Mouse (Mus musculus): ENCODE results near the gene Npm3. TPM values are rescaled to one million over a fixed set of nuclear protein-coding genes. Genes with fewer than 3 reads are reported as not detected.
A peak's percentile ranks its signal among the peaks of the same experiment; 100 is the strongest.

Npm3 gene
- 124 and 184 TPM in 2 replicates for total RNA-seq (2014; fragmentation: Nextera tagmentation)
- total RNA-seq (2017): 123 and 135 TPM in 2 replicates

DNA sequence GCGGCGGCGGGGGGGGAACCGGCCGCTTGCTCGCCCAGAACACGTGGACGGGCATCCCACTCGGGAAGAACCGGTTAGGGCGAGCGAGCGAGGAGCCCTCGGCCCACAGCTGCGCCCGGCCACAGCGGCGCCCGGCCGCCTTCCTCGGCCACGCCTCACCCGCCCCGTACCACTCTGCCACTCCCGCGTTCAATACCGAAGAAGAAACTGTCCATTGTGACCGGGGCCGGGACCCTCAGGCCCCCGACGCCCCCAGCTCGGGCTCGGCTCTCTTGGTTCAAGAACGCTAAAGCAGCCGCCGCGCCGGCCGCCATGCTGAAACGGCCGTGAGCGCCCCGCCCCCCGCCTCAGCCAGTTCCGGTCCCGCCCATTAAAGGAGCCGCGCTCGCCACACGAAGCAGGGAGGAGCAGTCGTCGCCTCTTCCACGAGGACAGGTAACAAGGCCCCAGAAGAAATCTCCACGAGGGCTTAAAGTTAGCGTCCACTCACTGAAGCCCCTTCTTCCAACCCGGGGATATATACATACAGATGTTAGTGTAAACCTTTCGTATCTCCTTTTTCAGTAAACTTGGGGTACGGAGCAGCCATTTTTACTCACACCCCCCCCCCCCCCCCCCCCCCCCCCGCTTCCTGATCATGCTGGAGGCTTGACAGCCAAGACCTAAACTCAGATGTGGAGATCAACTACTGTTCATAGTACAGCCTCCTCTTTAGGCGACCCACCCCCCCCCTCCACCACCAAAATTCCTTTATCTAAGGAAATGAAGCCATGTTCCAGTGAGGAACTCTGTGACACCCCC lies at the start of gene Npm3:
TSS of gene Npm3 (minus strand) at position 349 of the 801 bp plus-strand sequence.
- peak; percentile 65 for ATAC-seq (replicated peaks; ENCODE audit: low FRiP score, low TSS enrichment, poor library complexity, severe bottlenecking)

- no peak for ATAC-seq (replicated peaks; ENCODE audit: low FRiP score, low TSS enrichment, poor library complexity, severe bottlenecking)
These were observed 47.5 kb upstream of the Npm3 start for GRCm38 (mm10) chr19:45796879-45797278.

DNA sequence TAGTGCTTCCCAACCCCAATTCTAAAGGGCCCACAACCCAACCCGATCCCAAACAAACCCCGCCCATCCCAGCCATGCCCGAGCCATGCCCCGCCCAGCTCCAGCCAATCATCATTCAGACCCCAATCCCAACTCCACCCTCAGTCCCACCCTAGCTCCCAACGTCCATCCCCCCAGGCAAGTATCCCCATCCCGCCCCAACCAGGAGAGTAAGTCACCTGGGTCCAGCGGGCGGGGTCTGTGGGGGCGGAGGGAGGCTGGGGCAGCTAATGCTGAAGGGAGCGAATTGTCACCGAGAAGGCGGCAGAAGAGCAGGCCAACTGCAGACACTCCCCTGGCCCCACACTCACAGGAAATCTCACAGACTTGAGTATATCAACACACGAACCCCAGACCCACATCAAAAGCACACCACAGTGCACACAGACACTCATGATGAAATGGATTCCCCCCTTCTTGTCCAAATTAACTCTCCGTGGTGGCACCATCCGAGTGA lies 46.7 kb upstream of the Npm3 start:
- ATAC-seq (replicated peaks; ENCODE audit: low FRiP score, low TSS enrichment, poor library complexity, severe bottlenecking): no peak

- ATAC-seq (replicated peaks; ENCODE audit: low FRiP score, low TSS enrichment, poor library complexity, severe bottlenecking): no peak
These were observed 46.1 kb upstream of the Npm3 start for GRCm38 (mm10) chr19:45795406-45795944.

GRCm38 (mm10) chr19:45794718-45795117 lies 45.3 kb upstream of the Npm3 start:
- ATAC-seq (replicated peaks; ENCODE audit: low FRiP score, low TSS enrichment, poor library complexity, severe bottlenecking): no peak

DNA sequence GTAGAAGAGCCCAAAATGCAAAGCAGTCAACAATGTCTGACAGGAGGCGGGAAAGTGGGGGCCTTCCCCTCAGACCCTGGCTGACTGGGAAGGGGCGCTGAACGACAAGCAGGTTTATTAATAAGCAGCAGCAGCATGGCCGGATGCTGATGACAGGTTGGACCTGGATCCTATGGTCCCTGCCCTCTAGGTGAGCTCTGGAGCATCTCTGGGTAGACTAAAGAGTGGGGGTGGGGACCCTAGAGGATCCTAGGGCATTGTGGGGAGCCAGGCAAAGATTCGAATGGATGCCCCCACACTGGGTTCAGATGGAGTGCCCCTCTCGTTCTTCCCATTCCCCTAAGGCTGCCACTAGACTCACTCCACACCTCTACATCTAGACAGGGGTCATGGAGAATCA lies 43.0 kb upstream of the Npm3 start:
- no peak for ATAC-seq (replicated peaks; ENCODE audit: low FRiP score, low TSS enrichment, poor library complexity, severe bottlenecking)

- peak; percentile 73 for ATAC-seq (replicated peaks; ENCODE audit: low FRiP score, low TSS enrichment, poor library complexity, severe bottlenecking)
These were observed 40.8 kb upstream of the Npm3 start for GRCm38 (mm10) chr19:45789888-45790874.

DNA sequence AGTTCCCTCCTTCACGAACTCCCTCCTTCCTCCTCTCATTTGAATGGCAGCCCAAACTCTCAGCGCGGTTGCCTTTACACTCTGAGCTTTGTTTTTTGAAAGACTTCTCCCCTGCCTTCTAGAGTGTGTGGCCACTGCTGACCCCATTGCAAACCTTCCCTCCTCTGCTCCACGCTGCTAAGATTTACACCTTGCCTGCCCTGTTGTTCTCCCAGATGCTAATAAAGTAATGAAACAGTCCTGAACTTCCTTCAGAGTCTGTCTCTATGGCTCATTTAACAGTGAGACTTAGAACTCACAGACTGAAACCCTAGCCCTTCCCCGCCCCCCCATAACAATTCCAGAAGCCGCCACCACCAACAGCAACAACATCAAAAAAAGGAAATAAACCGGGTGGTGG lies 40.0 kb upstream of the Npm3 start:
- no peak for ATAC-seq (replicated peaks; ENCODE audit: low FRiP score, low TSS enrichment, poor library complexity, severe bottlenecking)

- ATAC-seq (replicated peaks; ENCODE audit: low FRiP score, low TSS enrichment, poor library complexity, severe bottlenecking): no peak
These were observed 38.9 kb upstream of the Npm3 start for GRCm38 (mm10) chr19:45788337-45788736.

DNA sequence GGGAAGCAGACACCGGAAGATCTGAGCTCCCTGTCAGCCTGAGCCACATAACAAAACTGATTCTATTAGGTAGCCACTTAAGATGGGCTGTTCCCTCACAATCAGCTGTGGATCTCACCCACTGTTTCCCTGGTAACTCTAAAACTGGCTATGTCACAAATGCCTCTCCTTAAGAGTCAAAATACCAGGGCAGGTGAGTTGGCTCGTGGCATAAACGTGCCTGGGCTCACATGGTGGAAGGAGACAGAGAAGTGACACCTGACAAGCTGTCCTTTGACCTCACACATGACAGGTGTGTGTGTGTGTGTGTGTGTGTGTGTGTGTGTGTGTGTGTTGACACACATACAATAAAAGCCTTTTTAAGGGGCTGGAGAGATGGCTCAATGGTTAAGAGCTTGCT lies 38.1 kb upstream of the Npm3 start:
- ATAC-seq (replicated peaks; ENCODE audit: low FRiP score, low TSS enrichment, poor library complexity, severe bottlenecking): no peak

DNA sequence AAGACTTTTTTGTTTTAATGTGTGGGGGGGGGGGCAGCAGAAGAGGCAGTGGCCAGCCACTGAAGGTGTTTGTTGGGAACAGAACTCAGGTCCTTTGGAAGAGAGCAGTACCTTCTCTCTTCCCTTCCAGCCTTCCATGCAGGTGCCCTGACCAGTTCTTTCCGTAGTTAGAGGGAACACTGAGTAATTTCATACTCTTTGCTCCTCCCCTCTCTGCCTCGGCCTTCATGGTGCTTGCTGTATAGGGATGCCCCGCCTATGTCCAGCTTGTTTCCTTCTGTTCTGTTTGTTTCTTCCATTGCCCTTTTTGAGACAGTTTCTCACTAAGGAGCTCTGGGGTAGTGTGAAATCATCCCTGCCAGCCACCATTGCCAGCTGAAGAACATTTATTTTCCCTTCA lies 36.1 kb upstream of the Npm3 start:
- no peak for ATAC-seq (replicated peaks; ENCODE audit: low FRiP score, low TSS enrichment, poor library complexity, severe bottlenecking)

- peak; percentile 8; the same call in 1 of the 2 replicates for ATAC-seq (replicated peaks; ENCODE audit: low FRiP score, low TSS enrichment, poor library complexity, severe bottlenecking)
These were observed 34.7 kb upstream of the Npm3 start for GRCm38 (mm10) chr19:45783933-45784576.

GRCm38 (mm10) chr19:45783181-45783932 lies 34.0 kb upstream of the Npm3 start, which contains the start of gene Mgea5:
TSS of gene Mgea5 (minus strand) at chr19:45783837.
- peak; percentile 92 for ATAC-seq (replicated peaks; ENCODE audit: low FRiP score, low TSS enrichment, poor library complexity, severe bottlenecking)

GRCm38 (mm10) chr19:45782315-45783001 lies 33.1 kb upstream of the Npm3 start:
- ATAC-seq (replicated peaks; ENCODE audit: low FRiP score, low TSS enrichment, poor library complexity, severe bottlenecking): peak; percentile 59

GRCm38 (mm10) chr19:45781676-45782075 lies 32.3 kb upstream of the Npm3 start:
- ATAC-seq (replicated peaks; ENCODE audit: low FRiP score, low TSS enrichment, poor library complexity, severe bottlenecking): no peak

DNA sequence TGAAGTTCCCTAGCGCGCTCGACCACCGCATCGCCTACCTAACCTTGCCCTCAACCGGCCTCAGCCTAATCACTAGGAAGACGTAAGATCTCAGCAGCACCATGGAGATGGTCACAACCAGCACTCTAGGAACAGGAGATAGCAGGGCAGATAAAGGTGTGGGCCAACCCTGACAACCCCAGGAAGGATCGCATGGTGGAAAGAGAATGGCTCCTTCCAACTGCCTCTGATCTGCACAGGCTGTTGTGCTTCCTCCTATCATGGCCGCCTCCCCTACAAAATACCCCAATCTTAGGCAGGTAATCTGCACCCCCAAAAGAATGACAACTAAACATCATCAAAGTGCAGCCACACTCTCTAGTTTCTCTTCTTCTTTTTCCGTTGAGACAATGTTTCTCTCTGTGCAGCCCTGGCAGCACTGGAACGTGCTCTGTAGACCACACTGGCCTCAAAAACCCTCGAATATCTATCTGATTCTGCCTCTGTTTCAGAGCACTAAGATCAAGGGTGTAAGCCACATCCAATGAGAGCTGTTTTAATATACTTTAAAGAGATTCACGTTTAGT lies 31.0 kb upstream of the Npm3 start:
- ATAC-seq (replicated peaks; ENCODE audit: low FRiP score, low TSS enrichment, poor library complexity, severe bottlenecking): no peak

GRCm38 (mm10) chr19:45775486-45775885 lies 26.1 kb upstream of the Npm3 start:
- no peak for ATAC-seq (replicated peaks; ENCODE audit: low FRiP score, low TSS enrichment, poor library complexity, severe bottlenecking)

DNA sequence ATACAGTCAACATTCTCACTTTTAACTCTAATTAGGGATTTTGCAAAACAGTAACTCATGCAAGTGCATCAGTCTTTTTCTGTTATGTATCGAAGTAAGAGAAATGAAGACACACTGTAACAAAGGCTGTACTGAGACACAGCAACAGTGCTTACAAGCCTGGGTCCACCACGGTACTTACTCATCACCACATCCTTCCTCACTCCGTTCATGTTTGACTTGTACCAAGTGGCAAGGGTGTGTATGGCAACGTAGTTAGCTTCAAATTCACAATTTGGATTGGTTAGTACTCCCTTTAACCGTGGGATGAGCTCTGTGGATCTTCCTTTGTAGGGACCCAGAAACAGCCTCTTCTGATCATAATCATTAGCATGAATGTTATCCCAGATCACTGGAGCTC lies 22.1 kb upstream of the Npm3 start:
- ATAC-seq (replicated peaks; ENCODE audit: low FRiP score, low TSS enrichment, poor library complexity, severe bottlenecking): no peak
